Comparison of ENCODE assay signal across 26 mouse cellular contexts in the genomic region with DNA sequence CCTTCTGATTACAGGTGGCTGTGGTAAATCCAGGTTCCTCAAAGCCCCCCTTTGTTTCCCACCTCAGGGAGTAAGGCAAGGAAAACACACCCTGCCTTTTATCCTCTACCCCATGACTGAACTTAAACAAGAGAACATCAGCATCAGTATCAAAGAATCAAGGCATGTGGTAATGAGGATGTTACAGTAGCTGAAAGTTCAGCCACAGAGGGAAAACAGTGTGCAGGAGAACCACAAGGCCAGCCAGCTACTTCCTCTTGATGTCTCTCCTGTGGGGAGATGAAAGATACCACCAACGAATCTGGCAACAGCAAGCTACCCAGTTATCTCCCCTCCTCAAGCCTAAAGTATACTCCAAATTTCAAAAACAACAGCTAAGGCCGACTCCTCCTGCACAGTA. TPM values are rescaled to one million over a fixed set of nuclear protein-coding genes. Genes with fewer than 3 reads are reported as not detected.
A peak's percentile ranks its signal among the peaks of the same experiment; 100 is the strongest.
DNase-seq lines count a peak whose midpoint lies in the region; ATAC-seq and TF ChIP-seq lines count a peak whose summit lies in the region.
"Had no signal": no experiment of that assay in that cellular context is flagged by ENCODE, and none has a peak within 500 bp of the region (broad histone marks: within the 10 kb centered on the region; RNA-seq: fewer than 3 reads in every experiment).

No protein-coding gene starts in this region.

- H3K4me1 ChIP-seq in MEL (ENCODE audit: control insufficient read depth in 1 of 2, insufficient read depth in 2 of 2, low read length in 2 of 2), result peaks cover 17 to 40% of the 10 kb centered on the region in 2 experiments
- no peaks in the 10 kb centered on the region for H3K4me1 ChIP-seq in cerebellum, adult 2 months (ENCODE audit: control insufficient read depth, insufficient read depth, low read length)
- H3K4me1 ChIP-seq: limb, embryonic 12.5 days had no signal

- H3K4me3 ChIP-seq in MEL (ENCODE audit: control insufficient read depth in 1 of 2, insufficient read depth in 1 of 2, low read depth in 2 of 2, low read length in 2 of 2), result no peak overlapping the region
- H3K4me3 ChIP-seq in left cerebral cortex, adult 2 months, result no peak overlapping the region
- H3K4me3 ChIP-seq in cerebellum, adult 2 months (replicated peaks; ENCODE audit: insufficient read depth, low read depth, low read length), result no peak overlapping the region
- H3K4me3 ChIP-seq: embryonic facial prominence, embryonic 13.5 days; gastrocnemius, adult 2 months; heart, adult 2 months; layer of hippocampus, adult 2 months; limb, embryonic 12.5 days; midbrain, embryonic 10.5 days had no signal

- no peak overlapping the region for H3K9ac ChIP-seq in MEL (ENCODE audit: control insufficient read depth, low read depth, low read length, poor library complexity, severe bottlenecking)
- H3K9ac ChIP-seq: embryonic facial prominence, embryonic 13.5 days; forebrain, postnatal 0 days; limb, embryonic 12.5 days; liver, embryonic 14.5 days had no signal

- H3K36me3 ChIP-seq in MEL (ENCODE audit: control insufficient read depth in 1 of 2, insufficient read depth in 2 of 2, low read length in 2 of 2), result peaks cover 0 to 38% of the 10 kb centered on the region in 2 experiments; a peak in 2 of 4 replicates
- H3K36me3 ChIP-seq: embryonic facial prominence, embryonic 13.5 days; limb, embryonic 12.5 days; midbrain, embryonic 10.5 days had no signal

- peak; percentile 96 to 98 for TF ChIP-seq EP300 in MEL (IDR thresholded peaks at IDR 0.05; ENCODE audit: low read depth in 1 of 2, low read length in 2 of 2)

- H3K79me2 ChIP-seq in MEL (ENCODE audit: control insufficient read depth, insufficient read depth, low read length, poor library complexity), result no peaks in the 10 kb centered on the region

- peak in 1 of 2 experiments; percentile 44; a peak in 2 of 4 replicates for TF ChIP-seq POLR2A in MEL (IDR thresholded peaks at IDR 0.05; ENCODE audit: control insufficient read depth in 1 of 2, insufficient read depth in 1 of 2, low read depth in 1 of 2, low read length in 2 of 2, poor library complexity in 1 of 2)
- TF ChIP-seq POLR2A in cerebellum, adult 2 months (IDR thresholded peaks at IDR 0.05; ENCODE audit: borderline replicate concordance, insufficient read depth, low read length), result no peak

- TF ChIP-seq RAD21 in MEL (IDR thresholded peaks at IDR 0.05; ENCODE audit: low read depth, low read length), result no peak

- peak; percentile 68 to 80 for ATAC-seq in hematopoietic stem cell, adult 5-6 weeks (replicated peaks in 1 of 2; ENCODE audit: insufficient read depth in 1 of 2, low FRiP score in 2 of 2, low TSS enrichment in 1 of 2, low read depth in 1 of 2, poor library complexity in 2 of 2, severe bottlenecking in 2 of 2)
- ATAC-seq: activated CD4-positive, CD25-positive, alpha-beta regulatory T cell, adult 4 months; forebrain, postnatal 0 days had no signal

- TF ChIP-seq CTCF in MEL (IDR thresholded peaks at IDR 0.05 in 2 of 3, conservative IDR thresholded peaks at IDR 0.05 in 1 of 3; ENCODE audit: control insufficient read depth in 1 of 3, insufficient read depth in 1 of 3, low read depth in 2 of 3, low read length in 3 of 3, poor library complexity in 1 of 3, severe bottlenecking in 1 of 3), result no peak
- TF ChIP-seq CTCF in left cerebral cortex, adult 2 months (IDR thresholded peaks at IDR 0.05), result no peak
- no peak for TF ChIP-seq CTCF in cerebellum, adult 2 months (IDR thresholded peaks at IDR 0.05; ENCODE audit: borderline replicate concordance, insufficient read depth, low read depth, low read length)

- H3K9me3 ChIP-seq in MEL (replicated peaks; ENCODE audit: insufficient read depth, low read length), result no peaks in the 10 kb centered on the region
- H3K9me3 ChIP-seq: embryonic facial prominence, embryonic 13.5 days; limb, embryonic 12.5 days; midbrain, embryonic 10.5 days had no signal

- 45% methylated on average over 2 of the region's 2 CpGs for WGBS in cerebellum, adult 2 months

- no peaks in the 10 kb centered on the region for H3K27me3 ChIP-seq in MEL (ENCODE audit: control insufficient read depth in 1 of 2, insufficient read depth in 2 of 2, low read length in 2 of 2)
- no peaks in the 10 kb centered on the region for H3K27me3 ChIP-seq in cerebellum, adult 2 months (ENCODE audit: control insufficient read depth, insufficient read depth, low read length)
- H3K27me3 ChIP-seq: embryonic facial prominence, embryonic 13.5 days; limb, embryonic 12.5 days had no signal

- H3K27ac ChIP-seq in MEL (ENCODE audit: control insufficient read depth, low read depth, low read length), result peak overlapping the region; percentile 97
- no peak overlapping the region for H3K27ac ChIP-seq in left cerebral cortex, adult 2 months
- no peak overlapping the region for H3K27ac ChIP-seq in cerebellum, adult 2 months (ENCODE audit: insufficient read depth, low read length)
- H3K27ac ChIP-seq: embryonic facial prominence, embryonic 13.5 days; gastrocnemius, adult 2 months; heart, adult 2 months; layer of hippocampus, adult 2 months; limb, embryonic 12.5 days; liver, embryonic 14.5 days had no signal

- DNase-seq in heart, adult 11 months, result peak; percentile 82
- no peak for DNase-seq in heart, adult 9 months (ENCODE audit: low spot score in 2 of 2)
- peak; percentile 96 for DNase-seq in MEL (ENCODE audit: low read depth, low spot score)
- DNase-seq in thymus, postnatal 10 days (ENCODE audit: low spot score in 2 of 2), result peak; percentile 5 to 7
- DNase-seq in left cerebral cortex, adult 2 months (ENCODE audit: extremely low spot score in 1 of 2, low spot score in 2 of 2), result no peak
- DNase-seq in cerebellum, adult 2 months, result no peak
- DNase-seq in urinary bladder, adult 18-20 months (ENCODE audit: low spot score in 2 of 2), result no peak
- DNase-seq: adrenal gland, postnatal 14 days; cerebellum, adult 8-10 months; forebrain, postnatal 0 days; gastrocnemius, adult 2 months; heart, adult 2 months; kidney, adult 9 months; lung, postnatal 10 days; spleen, adult 18-20 months had no signal

- intact Hi-C loops in left cerebral cortex, adult 2 months (cut with DNase I), result no loop called here

TF ChIP-seq in MEL, 35 proteins besides CTCF, POLR2A, EP300 and RAD21 (continues in another document):
- TF ChIP-seq MAX (IDR thresholded peaks at IDR 0.05; ENCODE audit: low read length), result no peak; the same call in 1 of the 2 replicates
- TF ChIP-seq ZKSCAN1 (IDR thresholded peaks at IDR 0.05; ENCODE audit: low read depth, low read length), result no peak
- TF ChIP-seq MEF2A (IDR thresholded peaks at IDR 0.05; ENCODE audit: extremely low read depth, insufficient replicate concordance, low read depth, low read length, poor library complexity, severe bottlenecking), result no peak
- no peak for TF ChIP-seq JUND (IDR thresholded peaks at IDR 0.05; ENCODE audit: low read depth, low read length)
- peak; percentile 90 for TF ChIP-seq ETS1 (IDR thresholded peaks at IDR 0.05; ENCODE audit: low read depth, low read length)
- no peak for TF ChIP-seq MAZ (IDR thresholded peaks at IDR 0.05; ENCODE audit: low read depth, low read length)
- TF ChIP-seq ZNF384 (IDR thresholded peaks at IDR 0.05; ENCODE audit: low read depth, low read length), result no peak
- no peak for TF ChIP-seq NRF1 (IDR thresholded peaks at IDR 0.05; ENCODE audit: insufficient read depth, low read depth, low read length, poor library complexity, severe bottlenecking)
- TF ChIP-seq E2F4 (IDR thresholded peaks at IDR 0.05; ENCODE audit: borderline replicate concordance, low read depth, low read length), result no peak
- no peak for TF ChIP-seq CHD1 (IDR thresholded peaks at IDR 0.05; ENCODE audit: low read depth, low read length)
- TF ChIP-seq MYC (IDR thresholded peaks at IDR 0.05; ENCODE audit: low read depth, low read length), result peak; percentile 92
- no peak for TF ChIP-seq CHD2 (IDR thresholded peaks at IDR 0.05; ENCODE audit: low read length)
- peak; percentile 82 for TF ChIP-seq SIN3A (IDR thresholded peaks at IDR 0.05; ENCODE audit: low read length)
- TF ChIP-seq GABPA (IDR thresholded peaks at IDR 0.05; ENCODE audit: low read depth, low read length), result no peak
- TF ChIP-seq RCOR1 (IDR thresholded peaks at IDR 0.05; ENCODE audit: low read depth, low read length), result peak; percentile 89
- TF ChIP-seq ZC3H11A (IDR thresholded peaks at IDR 0.05; ENCODE audit: low read depth, low read length), result no peak

RNA-seq across cellular contexts. Expression of a gene that starts 12.0 kb away (rescaled TPM):
- 0.33 and 0.73 TPM in 2 replicates for total RNA-seq in MEL (2012; rRNA removed)
- 1 to 10 TPM in 1 of 2 experiments, not detected in 1; 3.0 TPM for polyA plus RNA-seq in MEL (2012; ENCODE audit: insufficient read depth in 1 of 2, insufficient read length in 2 of 2, low read depth in 1 of 2, low replicate concordance in 2 of 2, missing spikeins in 1 of 2)
- 13.1 and 14.9 TPM in 2 replicates for total RNA-seq in hematopoietic stem cell, adult 5-6 weeks (2017)
- 10 to 100 TPM; 30.9 to 31.4 TPM for total RNA-seq in left cerebral cortex, adult 2 months (2021)
- 58.1 and 63.1 TPM in 2 replicates for polyA plus RNA-seq in cerebellum, adult 2 months (2012; rRNA removed)

RNA-seq across cellular contexts. Expression of a gene that starts 31.8 kb away (rescaled TPM):
- not detected in 2 replicates for total RNA-seq in MEL (2012; rRNA removed)
- polyA plus RNA-seq in MEL (2012; ENCODE audit: insufficient read depth in 1 of 2, insufficient read length in 2 of 2, low read depth in 1 of 2, low replicate concordance in 2 of 2, missing spikeins in 1 of 2), result not detected
- total RNA-seq in hematopoietic stem cell, adult 5-6 weeks (2017), result not detected in 2 replicates
- not detected for total RNA-seq in left cerebral cortex, adult 2 months (2021)
- polyA plus RNA-seq in cerebellum, adult 2 months (2012; rRNA removed), result 0.11 TPM in 1 of 2 replicates, not detected in the other
- total RNA-seq: adrenal gland, postnatal 14 days; forebrain, postnatal 0 days; gastrocnemius, adult 2 months; heart, adult 2 months; layer of hippocampus, adult 2 months had no signal
- polyA plus RNA-seq: activated CD4-positive, CD25-positive, alpha-beta regulatory T cell, adult 4 months; embryonic facial prominence, embryonic 13.5 days; heart, adult 2 months; heart, embryonic 16.5 days; intestine, embryonic 14.5 days; limb, embryonic 12.5 days; liver, embryonic 14.5 days; midbrain, embryonic 10.5 days had no signal

RNA-seq across cellular contexts. Expression of a gene that starts 37.1 kb away (rescaled TPM):
- total RNA-seq in MEL (2012; rRNA removed), result 58.3 and 59.6 TPM in 2 replicates
- 10 to 100 TPM in 1 of 2 experiments, not detected in 1; 46.8 TPM for polyA plus RNA-seq in MEL (2012; ENCODE audit: insufficient read depth in 1 of 2, insufficient read length in 2 of 2, low read depth in 1 of 2, low replicate concordance in 2 of 2, missing spikeins in 1 of 2)
- total RNA-seq in hematopoietic stem cell, adult 5-6 weeks (2017), result 60.9 and 76.5 TPM in 2 replicates
- 10 to 100 TPM; 36.8 to 37.9 TPM for total RNA-seq in left cerebral cortex, adult 2 months (2021)
- 41.0 and 41.6 TPM in 2 replicates for polyA plus RNA-seq in cerebellum, adult 2 months (2012; rRNA removed)

RNA-seq across cellular contexts. Expression of a gene that starts 53.6 kb away (rescaled TPM):
- 0.03 TPM in 1 of 2 replicates, not detected in the other for total RNA-seq in MEL (2012; rRNA removed)
- not detected for polyA plus RNA-seq in MEL (2012; ENCODE audit: insufficient read depth in 1 of 2, insufficient read length in 2 of 2, low read depth in 1 of 2, low replicate concordance in 2 of 2, missing spikeins in 1 of 2)
- total RNA-seq in hematopoietic stem cell, adult 5-6 weeks (2017), result not detected in 2 replicates
- total RNA-seq in left cerebral cortex, adult 2 months (2021), result not detected
- polyA plus RNA-seq in cerebellum, adult 2 months (2012; rRNA removed), result not detected in 2 replicates
- total RNA-seq: adrenal gland, postnatal 14 days; forebrain, postnatal 0 days; gastrocnemius, adult 2 months; heart, adult 2 months; layer of hippocampus, adult 2 months had no signal
- polyA plus RNA-seq: activated CD4-positive, CD25-positive, alpha-beta regulatory T cell, adult 4 months; embryonic facial prominence, embryonic 13.5 days; forebrain, postnatal 0 days; heart, adult 2 months; heart, embryonic 16.5 days; hindbrain, embryonic 11.5 days; intestine, embryonic 14.5 days; limb, embryonic 12.5 days; liver, embryonic 14.5 days; midbrain, embryonic 10.5 days; stomach, embryonic 16.5 days had no signal

RNA-seq across cellular contexts. Expression of a gene that starts 59.9 kb away (rescaled TPM):
- not detected in 2 replicates for total RNA-seq in MEL (2012; rRNA removed)
- not detected for polyA plus RNA-seq in MEL (2012; ENCODE audit: insufficient read depth in 1 of 2, insufficient read length in 2 of 2, low read depth in 1 of 2, low replicate concordance in 2 of 2, missing spikeins in 1 of 2)
- not detected in 2 replicates for total RNA-seq in hematopoietic stem cell, adult 5-6 weeks (2017)
- not detected for total RNA-seq in left cerebral cortex, adult 2 months (2021)
- polyA plus RNA-seq in cerebellum, adult 2 months (2012; rRNA removed), result not detected in 2 replicates
- total RNA-seq: adrenal gland, postnatal 14 days; forebrain, postnatal 0 days; gastrocnemius, adult 2 months; heart, adult 2 months; layer of hippocampus, adult 2 months had no signal
- polyA plus RNA-seq: activated CD4-positive, CD25-positive, alpha-beta regulatory T cell, adult 4 months; embryonic facial prominence, embryonic 13.5 days; forebrain, postnatal 0 days; heart, adult 2 months; heart, embryonic 16.5 days; hindbrain, embryonic 11.5 days; intestine, embryonic 14.5 days; limb, embryonic 12.5 days; midbrain, embryonic 10.5 days had no signal

Comparison
In these comparisons a context has a peak if more than half of its experiments do, and no peak if none do; other contexts are left out.
1. DNase-seq: peak in heart, adult 11 months (single experiment), MEL (single experiment) and thymus, postnatal 10 days (2 of 2); none in heart, adult 9 months (0 of 2), left cerebral cortex, adult 2 months (0 of 2), cerebellum, adult 2 months (0 of 2) and urinary bladder, adult 18-20 months (0 of 2).